Mouse (Mus musculus): ENCODE data around the gene Cdk19.

DNA sequence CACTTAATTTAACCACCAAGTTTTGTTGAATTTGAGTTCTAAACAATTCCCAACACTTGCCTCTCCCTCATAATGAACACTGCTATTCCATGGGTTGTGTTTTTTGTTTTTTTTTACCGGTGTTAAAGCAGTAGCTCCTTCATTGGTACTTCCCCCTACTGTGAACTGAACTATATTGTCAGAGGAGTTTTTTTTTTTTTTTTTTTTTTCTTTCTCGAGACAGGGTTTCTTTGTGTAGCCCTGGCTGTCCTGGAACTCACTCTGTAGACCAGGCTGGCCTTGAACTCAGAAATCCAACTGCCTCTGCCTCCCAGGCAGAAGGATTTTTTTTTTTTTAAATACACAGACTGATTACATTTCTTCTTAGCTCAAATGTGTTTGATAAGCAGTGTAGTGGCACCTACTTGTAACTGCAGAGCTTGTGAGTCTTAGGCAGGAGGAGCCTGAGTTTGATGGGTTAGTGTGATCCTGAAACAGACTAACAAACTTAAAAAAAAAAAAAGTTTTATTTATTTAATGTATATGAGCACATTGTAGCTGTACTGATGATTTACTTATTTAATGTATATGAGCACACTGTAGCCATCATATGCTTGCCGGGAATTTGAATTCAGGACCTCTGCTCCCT is 7.5 kb downstream of the Cdk19 start:
- TF ChIP-seq CTCF (conservative IDR thresholded peaks at IDR 0.05; ENCODE audit: insufficient read depth, insufficient read length, low read depth, low read length), result no peak
- no peak for TF ChIP-seq POLR2A (IDR thresholded peaks at IDR 0.05; ENCODE audit: low read depth, low read length)

Data from kidney, adult 2 months (tissue).